Mouse (Mus musculus) liver, postnatal 0 days (tissue): ENCODE data around the gene Mag. TPM values are rescaled to one million over a fixed set of nuclear protein-coding genes. Genes with fewer than 3 reads are reported as not detected.

Experiments used
- ATAC-seq: fragments of 200-750 bp; cut with Nextera tagmentation; 2 replicates; pipeline ENCODE4 v1.8.0; 2017; ENCODE audit warnings: mild to moderate bottlenecking, moderate library complexity
- DNase-seq: peaks from one replicate; pipeline ENCODE4 v3.0.0-alpha.2; 2016
- H3K27ac ChIP-seq: fragments of 300-500 bp; sonication (generic); 2 replicates; pipeline ENCODE4 v1.5.1; 2014; ENCODE audit warnings: antibody characterized with exemption, moderate library complexity, mild to moderate bottlenecking, low read depth
- H3K27me3 ChIP-seq: fragments of 300-500 bp; sonication (generic); 2 replicates; pipeline ENCODE4 v1.6.1; 2014; ENCODE audit warnings: low read length, control low read depth, mixed read lengths; ENCODE audit not compliant: insufficient read depth
- H3K36me3 ChIP-seq: fragments of 300-500 bp; sonication (generic); replicated peaks from 2 replicates; pipeline ENCODE4 v1.6.1; 2014; ENCODE audit warnings: mild to moderate bottlenecking, control low read depth, low read length, moderate library complexity, mixed read lengths; ENCODE audit not compliant: insufficient read depth
- H3K4me1 ChIP-seq: fragments of 300-500 bp; sonication (generic); 2 replicates; pipeline ENCODE4 v1.6.1; 2014; ENCODE audit warnings: antibody characterized with exemption, mild to moderate bottlenecking, control low read depth; ENCODE audit not compliant: insufficient read depth
- H3K4me2 ChIP-seq: fragments of 300-500 bp; sonication (generic); 2 replicates; pipeline ENCODE4 v1.6.1; 2014; ENCODE audit warnings: low read depth, mild to moderate bottlenecking, low read length, moderate library complexity, mixed read lengths
- H3K4me3 ChIP-seq: fragments of 300-500 bp; sonication (generic); 2 replicates; pipeline ENCODE4 v1.5.1; 2014; ENCODE audit warnings: low read depth, low read length
- H3K9ac ChIP-seq: fragments of 300-500 bp; sonication (generic); replicated peaks from 2 replicates; pipeline ENCODE4 v1.6.1; 2014; ENCODE audit warnings: mild to moderate bottlenecking, moderate library complexity
- H3K9me3 ChIP-seq: fragments of 300-500 bp; sonication (generic); 2 replicates; pipeline ENCODE4 v1.6.1; 2016; ENCODE audit warnings: mild to moderate bottlenecking, control low read depth, low read length, mixed read lengths
- CTCF ChIP-seq: sonication (generic); IDR thresholded peaks from 2 replicates; pipeline ENCODE4 v1.5.1; 2016; ENCODE audit warnings: antibody characterized with exemption, low read depth
- EP300 ChIP-seq: IDR thresholded peaks from 2 replicates; pipeline ENCODE4 v1.6.1; 2016; ENCODE audit warnings: antibody characterized with exemption, low read depth, mild to moderate bottlenecking
- WGBS: fragments of 180-500 bp; shearing (Covaris S2); extraction: QIAGEN DNeasy Blood & Tissue Kit; methylation state at CpG from one replicate; pipeline ENCODE4 v1.1.7; 2014; ENCODE audit not compliant: insufficient replicate concordance; 5-methylcytosine and 5-hydroxymethylcytosine counted together
- polyA plus RNA-seq: library from polyadenylated mRNA; unstranded; fragments of >200 nt; fragmentation: Nextera tagmentation; extraction: Ambion mirVana; gene quantifications from 2 replicates; pipeline ENCODE4 v1.2.1, GENCODE M21; 2015

Mag gene
- polyA plus RNA-seq = 0.47 and 0.51 TPM in 2 replicates

GRCm38 (mm10) chr7:30914732-30915131, at the start of gene Mag:
Gene Mag, minus strand, starts transcription at chr7:30914873.
- H3K4me1 ChIP-seq = peaks cover under 1% of the 10 kb centered on the region; the same call in 1 of the 2 replicates
- 72% methylated on average over 8 of the region's 8 CpGs for WGBS
- TF ChIP-seq EP300 (no peak), CTCF (no peak)

GRCm38 (mm10) chr7:30964366-30964765, 49.7 kb upstream of the Mag start:
- H3K36me3 ChIP-seq = no peaks in the 10 kb centered on the region; the same call in 1 of the 2 replicates
- H3K9me3 ChIP-seq = no peaks in the 10 kb centered on the region
- no peak overlapping the region for H3K27ac ChIP-seq
- 77% methylated on average over 7 of the region's 7 CpGs for WGBS
- H3K4me3 ChIP-seq = no peak overlapping the region
- TF ChIP-seq CTCF = no peak
- no peak for TF ChIP-seq EP300
- H3K27me3 ChIP-seq = no peaks in the 10 kb centered on the region
- H3K4me2 ChIP-seq = no peak overlapping the region
- H3K4me1 ChIP-seq = no peaks in the 10 kb centered on the region
- DNase-seq (no peak), ATAC-seq (no peak)
- H3K9ac ChIP-seq = no peak overlapping the region

More at GRCm38 (mm10) chr7:30914732-30915131, at the start of gene Mag:
- ATAC-seq (no peak), DNase-seq (no peak)
- no peaks in the 10 kb centered on the region for H3K36me3 ChIP-seq
- no peak within 1 kb of the TSS for H3K27ac ChIP-seq
- H3K4me2 ChIP-seq = no peak within 1 kb of the TSS
- no peak within 1 kb of the TSS for H3K9ac ChIP-seq
- H3K27me3 ChIP-seq = no peaks in the 10 kb centered on the region
- no peak within 1 kb of the TSS for H3K4me3 ChIP-seq
- H3K9me3 ChIP-seq = no peaks in the 10 kb centered on the region

DNA sequence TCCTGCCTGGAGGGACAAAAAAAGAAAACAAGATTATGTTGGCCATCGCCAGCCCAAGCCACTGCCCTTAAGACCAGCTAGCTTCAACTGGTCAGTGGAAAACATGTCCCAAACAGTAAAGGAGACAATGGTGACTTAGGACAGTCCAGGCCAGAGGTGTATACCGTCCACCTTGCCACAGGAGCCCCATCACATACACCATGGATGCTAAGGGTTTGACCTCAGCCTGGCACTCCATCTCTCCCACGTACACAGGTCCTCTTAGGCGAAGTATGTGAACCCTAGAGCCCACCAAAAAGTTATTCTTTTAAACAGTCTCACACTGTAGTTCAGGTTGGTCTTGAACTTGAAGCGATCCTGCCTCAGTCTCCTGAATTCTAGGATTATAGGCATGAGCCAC, 48.2 kb upstream of the Mag start:
- TF ChIP-seq CTCF (no peak), EP300 (no peak)
- peaks cover 7% of the 10 kb centered on the region for H3K4me1 ChIP-seq
- H3K4me2 ChIP-seq = no peak overlapping the region
- no peaks in the 10 kb centered on the region for H3K9me3 ChIP-seq
- H3K27me3 ChIP-seq = no peaks in the 10 kb centered on the region
- no peak for DNase-seq
- H3K9ac ChIP-seq = no peak overlapping the region
- H3K27ac ChIP-seq = no peak overlapping the region
- no peak overlapping the region for H3K4me3 ChIP-seq
- WGBS = 78% methylated on average over 5 of the region's 5 CpGs
- no peak for ATAC-seq
- peaks cover 4% of the 10 kb centered on the region for H3K36me3 ChIP-seq

DNA sequence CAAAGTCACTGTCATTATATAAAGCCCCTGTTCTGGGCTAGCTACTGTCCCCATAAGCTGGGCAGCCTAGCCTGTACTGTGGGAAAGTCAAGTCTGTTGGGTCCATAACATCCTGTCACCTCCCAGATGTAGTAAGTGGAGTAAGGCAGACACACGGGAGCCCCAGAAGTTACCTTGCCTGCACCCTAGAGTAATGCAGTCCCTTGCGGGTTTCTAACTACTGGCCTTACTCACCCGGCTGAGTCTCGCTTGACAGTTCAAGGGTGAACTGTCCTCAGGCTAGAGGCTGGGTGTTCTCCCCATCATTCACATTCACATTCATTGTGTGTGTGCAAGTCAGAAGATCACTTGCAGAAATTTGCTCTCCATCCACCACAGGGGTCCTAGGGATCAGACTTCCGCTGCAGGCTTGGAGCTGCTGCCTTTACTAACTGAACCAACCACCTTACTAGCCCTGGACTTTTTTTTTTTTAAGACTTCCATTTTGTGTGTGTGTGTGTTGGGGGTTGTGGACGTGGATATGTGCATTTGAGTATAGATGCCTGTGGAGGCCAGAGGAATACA, 45.2 kb upstream of the Mag start:
- no peak overlapping the region for H3K27ac ChIP-seq
- 81% methylated on average over 6 of the region's 6 CpGs for WGBS
- ATAC-seq = no peak

GRCm38 (mm10) chr7:30958866-30959487, 44.3 kb upstream of the Mag start:
- H3K4me3 ChIP-seq = no peak overlapping the region
- H3K9me3 ChIP-seq = no peaks in the 10 kb centered on the region
- no peak overlapping the region for H3K9ac ChIP-seq
- peaks cover 23% of the 10 kb centered on the region for H3K4me1 ChIP-seq
- WGBS = 89% methylated on average over 9 of the region's 9 CpGs
- H3K27ac ChIP-seq = no peak overlapping the region
- peaks cover 15% of the 10 kb centered on the region for H3K36me3 ChIP-seq
- ATAC-seq (no peak), DNase-seq (no peak)
- no peaks in the 10 kb centered on the region for H3K27me3 ChIP-seq
- TF ChIP-seq CTCF (no peak), EP300 (no peak)
- H3K4me2 ChIP-seq = no peak overlapping the region

More for the DNA sequence above, 45.2 kb upstream of the Mag start:
- no peak for DNase-seq
- H3K4me1 ChIP-seq = peaks cover 16% of the 10 kb centered on the region
- no peak overlapping the region for H3K4me2 ChIP-seq
- TF ChIP-seq EP300 (no peak), CTCF (no peak)
- H3K9me3 ChIP-seq = no peaks in the 10 kb centered on the region
- no peak overlapping the region for H3K9ac ChIP-seq
- H3K36me3 ChIP-seq = peaks cover 7% of the 10 kb centered on the region
- H3K27me3 ChIP-seq = no peaks in the 10 kb centered on the region
- H3K4me3 ChIP-seq = no peak overlapping the region

DNA sequence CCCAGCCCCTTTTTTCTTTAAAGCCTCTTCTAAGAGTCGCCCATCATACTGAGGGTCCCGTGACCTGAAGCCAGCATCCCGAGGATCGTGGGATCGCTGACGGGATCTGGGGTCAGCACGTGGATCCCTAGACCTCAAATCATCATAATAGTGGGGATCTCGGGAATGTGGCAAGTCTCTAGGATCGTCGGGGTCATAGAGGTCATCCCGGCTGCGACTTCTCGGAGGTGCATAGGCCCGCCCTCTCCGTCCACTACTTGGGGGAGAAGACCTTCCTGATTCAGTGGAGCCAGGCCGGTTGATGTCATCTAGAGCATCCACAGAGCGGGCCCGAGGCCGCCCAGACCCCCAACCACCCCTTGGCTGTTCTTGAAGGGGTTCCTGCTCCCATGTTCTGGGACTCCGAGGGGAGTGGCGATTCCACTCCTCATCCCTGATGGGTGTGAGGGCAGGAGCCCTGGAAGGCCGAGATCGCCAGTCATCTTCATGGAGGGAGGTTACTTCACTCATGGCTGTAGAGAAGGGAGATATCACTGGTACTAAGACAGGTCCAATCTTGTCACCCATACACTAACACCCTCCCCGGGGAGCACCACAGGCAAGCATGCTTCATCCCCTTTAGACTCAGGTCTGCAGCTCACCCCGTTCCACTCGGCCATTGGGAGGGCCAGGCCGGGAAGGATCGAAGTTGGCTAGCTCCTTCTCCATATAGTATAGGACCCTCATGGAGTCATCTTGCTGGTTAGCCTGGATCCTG, 43.6 kb upstream of the Mag start:
- H3K27ac ChIP-seq = peak overlapping the region; percentile 99
- DNase-seq (no peak), ATAC-seq (no peak)
- peak overlapping the region; percentile 91 for H3K4me2 ChIP-seq
- peak overlapping the region; percentile 99 for H3K4me3 ChIP-seq
- peaks cover 22% of the 10 kb centered on the region for H3K36me3 ChIP-seq
- peaks cover 29% of the 10 kb centered on the region for H3K4me1 ChIP-seq
- no peaks in the 10 kb centered on the region for H3K9me3 ChIP-seq
- 82% methylated on average over 28 of the region's 28 CpGs for WGBS
- H3K27me3 ChIP-seq = no peaks in the 10 kb centered on the region
- TF ChIP-seq CTCF (no peak), EP300 (no peak)
- H3K9ac ChIP-seq = peak overlapping the region; percentile 99
